Mouse (Mus musculus) cerebellum, postnatal 14 days (tissue): ENCODE results near the gene Mab21l3.

Experiments used
- DNase-seq, 2 experiments: peaks; one replicate each; pipeline ENCODE4 v3.0.0; 2021; ENCODE audit warnings: mixed read lengths in 2 of 2

The Mab21l3 gene

DNA sequence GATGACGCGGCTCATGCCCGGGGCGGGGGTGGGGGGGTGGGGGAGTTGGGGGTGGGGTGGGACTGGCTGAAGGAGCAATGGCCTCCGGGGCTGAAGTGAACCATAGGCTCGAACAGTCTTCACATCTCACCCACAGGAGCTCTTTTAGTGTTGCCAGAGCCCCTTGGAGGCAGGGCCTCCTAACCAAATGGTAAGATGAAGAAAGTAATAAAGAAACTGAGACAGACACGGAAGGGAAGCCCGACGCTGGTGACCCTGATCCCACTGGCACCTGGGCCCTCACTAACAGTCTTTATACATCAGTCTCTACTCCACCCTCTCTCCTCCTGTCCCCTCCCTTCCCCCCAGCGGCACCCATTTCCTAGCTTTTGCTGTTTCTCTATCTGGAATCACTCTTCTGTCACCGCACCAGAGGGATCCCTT is 48.2 kb downstream of the Mab21l3 start:
- DNase-seq, result no peak

- no peak for DNase-seq
Observed at GRCm38 (mm10) chr3:101799852-101800595, 48.7 kb downstream of the Mab21l3 start.

DNA sequence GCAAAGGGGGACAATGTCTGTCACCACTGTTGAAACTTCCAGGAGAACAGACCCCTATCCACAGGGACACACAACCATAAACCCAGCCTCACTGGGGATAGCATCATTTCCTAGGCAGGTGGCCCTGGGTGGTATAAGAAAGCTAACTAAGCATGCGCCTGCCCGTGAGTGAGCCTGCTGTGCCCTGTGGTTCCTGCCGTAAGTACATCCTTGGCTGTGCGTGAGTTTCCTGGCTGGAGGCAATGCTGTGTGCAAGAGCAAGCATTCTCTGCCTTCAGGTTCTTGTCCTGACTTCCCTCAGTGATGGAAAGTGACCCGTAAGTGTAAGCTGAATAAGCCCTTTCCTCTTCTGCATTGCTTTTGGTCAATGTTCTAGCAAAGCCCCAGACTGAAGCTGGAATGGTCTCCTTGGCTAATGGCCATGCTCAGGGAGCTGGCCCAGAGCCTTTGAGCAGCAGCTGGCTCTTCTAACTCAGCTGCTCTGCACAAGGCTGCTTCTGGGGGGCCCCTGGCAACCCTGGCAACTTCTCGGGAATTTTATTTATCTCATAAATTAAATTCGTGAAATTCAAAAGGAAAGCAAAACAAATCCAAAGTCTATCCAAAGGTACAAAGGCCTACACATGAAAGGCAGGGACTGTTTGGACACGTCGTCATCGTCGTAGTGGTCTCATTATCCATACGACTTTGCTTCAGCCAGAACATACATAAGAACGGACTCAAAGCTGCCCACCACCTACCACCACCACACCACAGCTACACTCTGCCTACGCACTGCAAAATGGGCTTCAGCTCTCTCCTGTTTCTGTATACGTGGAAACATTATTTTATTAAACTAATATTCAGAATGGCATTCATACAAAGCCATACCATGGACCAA is 50.7 kb downstream of the Mab21l3 start:
- peak; percentile 68 to 77 for DNase-seq

DNA sequence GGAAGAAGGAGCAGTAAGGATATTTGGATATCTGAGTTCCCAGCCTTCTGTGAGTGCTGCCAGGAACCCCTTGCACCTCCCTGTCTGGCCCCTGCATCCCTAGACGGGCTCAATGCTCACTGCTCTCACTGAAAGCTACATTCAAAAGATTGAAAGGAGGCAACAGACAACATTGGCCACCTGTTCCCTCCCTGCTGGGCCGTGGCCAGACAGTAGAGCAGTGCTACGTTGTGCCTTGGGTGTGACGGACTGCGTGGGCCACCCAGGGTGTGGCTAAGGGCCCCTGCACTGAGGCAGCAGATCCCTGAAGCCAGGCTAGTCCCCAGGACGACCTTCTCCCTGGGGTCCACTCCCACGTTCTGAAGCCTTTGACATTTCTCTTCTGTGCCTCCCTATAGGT is 52.5 kb downstream of the Mab21l3 start:
- peak in 1 of 2 experiments; percentile 51 for DNase-seq

- DNase-seq, result peak in 1 of 2 experiments; percentile 58
Observed at GRCm38 (mm10) chr3:101795387-101796039, 53.2 kb downstream of the Mab21l3 start.

- no peak for DNase-seq
Observed at GRCm38 (mm10) chr3:101794666-101795065, 54.1 kb downstream of the Mab21l3 start.

GRCm38 (mm10) chr3:101794026-101794425 is 54.7 kb downstream of the Mab21l3 start:
- no peak for DNase-seq

- DNase-seq, result no peak
Observed at GRCm38 (mm10) chr3:101792191-101792590, 56.6 kb downstream of the Mab21l3 start.

- DNase-seq, result no peak
Observed at GRCm38 (mm10) chr3:101784768-101785424, 63.9 kb downstream of the Mab21l3 start.

DNA sequence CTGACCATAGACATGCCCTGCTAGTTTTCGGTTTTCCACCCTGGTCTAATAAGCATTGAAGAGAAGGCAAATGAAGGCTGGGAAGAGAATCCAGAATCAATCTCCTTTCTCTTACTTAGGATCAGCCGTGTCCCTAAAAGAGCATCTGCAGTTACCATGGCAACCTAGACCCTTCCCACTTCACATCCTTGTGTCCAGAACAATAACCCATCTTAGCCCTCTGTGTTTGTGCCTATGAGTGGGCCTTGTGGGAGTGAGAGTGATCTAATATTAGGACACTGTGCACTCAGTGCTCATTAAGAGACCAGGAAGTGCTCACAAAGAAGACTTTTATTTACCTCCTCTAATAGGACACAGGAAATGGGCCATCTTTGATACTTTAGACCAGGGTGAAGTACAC is 65.0 kb downstream of the Mab21l3 start:
- no peak for DNase-seq

- DNase-seq, result peak in 1 of 2 experiments; percentile 56
Observed at GRCm38 (mm10) chr3:101780874-101781483, 67.8 kb downstream of the Mab21l3 start.

DNA sequence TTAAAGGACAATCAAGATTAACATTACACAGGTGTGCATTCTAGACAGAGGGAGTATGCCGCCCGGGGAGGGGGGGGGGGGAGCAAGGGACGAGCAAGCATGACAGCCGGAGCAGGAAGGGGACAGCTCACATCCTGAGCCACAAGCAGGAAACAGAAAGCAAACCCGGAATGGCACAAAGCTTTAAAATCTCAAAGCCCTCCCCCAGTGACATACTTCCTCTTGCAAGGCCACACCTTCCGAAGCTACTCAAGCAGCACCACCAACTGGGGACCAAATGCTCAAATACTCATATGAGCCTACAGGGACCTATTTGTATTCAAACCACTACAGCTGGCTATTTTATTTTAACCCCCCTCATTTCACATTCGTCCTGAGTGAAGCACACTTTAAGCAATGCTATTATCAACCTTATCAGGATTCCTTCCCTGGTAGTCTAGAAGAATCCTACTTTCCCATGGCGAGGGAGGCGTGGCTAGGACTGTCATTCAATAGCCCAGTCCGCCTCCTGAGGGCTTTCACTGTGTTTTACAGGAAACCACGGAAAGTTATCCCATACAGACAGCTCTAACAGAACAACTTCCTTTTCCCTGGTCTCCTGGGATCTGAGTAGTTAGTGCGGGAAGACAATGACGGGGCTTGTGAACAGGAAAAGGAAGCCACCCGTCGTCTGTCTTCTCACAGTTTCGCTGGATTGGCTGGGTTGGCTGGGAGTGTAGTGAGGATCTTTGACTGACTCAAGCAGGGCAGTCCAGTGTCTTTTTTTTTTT is 69.7 kb downstream of the Mab21l3 start:
- no peak for DNase-seq

- no peak for DNase-seq
Observed at GRCm38 (mm10) chr3:101775732-101776131, 73.0 kb downstream of the Mab21l3 start.

GRCm38 (mm10) chr3:101770540-101770939 is 78.2 kb downstream of the Mab21l3 start:
- DNase-seq, result no peak

GRCm38 (mm10) chr3:101763566-101763965 is 85.2 kb downstream of the Mab21l3 start:
- no peak for DNase-seq
